Mouse (Mus musculus): Measurements from ENCODE around the gene Slc22a20. TPM values are rescaled to one million over a fixed set of nuclear protein-coding genes. Genes with fewer than 3 reads are reported as not detected.

Gene Slc22a20
- polyA plus RNA-seq, 1 experiment from 2014 or later = not detected

DNA sequence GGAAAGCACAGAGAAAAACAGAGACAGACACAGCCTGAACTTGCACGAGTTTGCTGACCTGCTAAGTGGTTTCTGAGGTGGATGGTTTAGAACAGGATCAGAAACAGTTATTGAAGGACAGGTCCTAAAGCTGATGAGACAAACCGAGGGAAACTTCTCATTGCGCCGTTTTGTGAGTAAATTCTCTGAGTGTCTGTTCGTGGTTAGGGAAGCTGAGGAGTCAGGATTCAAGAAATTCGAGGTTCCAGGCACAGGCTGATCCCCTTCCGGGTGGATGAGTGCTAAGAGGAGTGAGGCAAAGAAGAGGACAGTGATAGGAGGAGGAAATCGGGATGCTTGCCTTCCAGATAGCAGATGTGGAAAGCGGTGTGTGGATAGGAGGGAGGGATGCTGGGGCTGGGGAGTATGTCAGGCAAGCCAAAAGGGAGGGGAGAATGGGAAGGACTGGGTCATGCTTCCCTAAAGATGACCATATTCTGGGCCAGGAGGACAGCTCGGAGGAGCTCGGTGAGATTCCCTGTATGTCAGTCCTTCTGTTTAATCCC is 60.6 kb downstream of the Slc22a20 start:
- Histone ChIP-seq H3K27me3 (ENCODE audit: control insufficient read depth, insufficient read depth, low read length) (no peaks in the 10 kb centered on the region), H3K27ac (replicated peaks) (peak overlapping the region; percentile 70), H3K4me2 (replicated peaks; ENCODE audit: low read depth) (peak overlapping the region; percentile 92), H3K36me3 (ENCODE audit: control insufficient read depth, insufficient read depth, low read length) (no peaks in the 10 kb centered on the region), H3K4me3 (ENCODE audit: low read depth, low read length) (peak overlapping the region; percentile 71; the same call in 1 of the 2 replicates), H3K9me3 (ENCODE audit: control insufficient read depth, low read length) (no peaks in the 10 kb centered on the region), H3K9ac (ENCODE audit: low read length) (no peak overlapping the region; the same call in 1 of the 2 replicates), H3K4me1 (replicated peaks; ENCODE audit: control insufficient read depth, insufficient read depth) (peaks cover 9% of the 10 kb centered on the region)
- no peak for ATAC-seq (ENCODE audit: low FRiP score, low TSS enrichment)
- TF ChIP-seq EP300 (optimal IDR thresholded peaks at IDR 0.05) (no peak), CTCF (IDR thresholded peaks at IDR 0.05; ENCODE audit: low read depth) (no peak)
- 29% methylated on average over 11 of the region's 11 CpGs for WGBS
- DNase-seq (ENCODE audit: low spot score) = no peak

DNA sequence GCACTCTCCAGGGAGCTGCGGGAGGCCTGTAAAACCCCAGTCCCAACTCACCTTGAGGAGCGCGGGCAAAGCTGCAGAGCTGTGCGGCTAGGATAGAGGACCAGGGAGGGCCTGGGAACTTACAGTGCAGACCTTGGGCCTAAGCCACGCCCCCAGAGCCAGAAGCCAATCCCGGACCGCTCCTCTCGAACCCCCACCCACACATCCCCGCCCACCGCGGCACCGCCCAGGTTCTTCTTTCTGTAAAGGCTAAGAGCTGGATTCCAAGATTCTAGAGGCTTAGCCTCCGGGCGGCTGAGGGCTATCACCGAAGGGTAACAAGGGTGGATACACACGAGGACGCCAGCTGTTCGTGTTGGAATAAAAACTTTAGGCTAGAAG is 61.2 kb downstream of the Slc22a20 start, which contains the start of gene Cdc42ep2:
TSS of gene Cdc42ep2 (minus strand) at position 104 of the 381 bp plus-strand sequence.
- Histone ChIP-seq H3K36me3 (ENCODE audit: control insufficient read depth, insufficient read depth, low read length) (no peaks in the 10 kb centered on the region), H3K4me2 (replicated peaks; ENCODE audit: low read depth) (peak within 1 kb of the TSS; percentile 92), H3K27me3 (ENCODE audit: control insufficient read depth, insufficient read depth, low read length) (no peaks in the 10 kb centered on the region), H3K27ac (replicated peaks) (peak within 1 kb of the TSS; percentile 92), H3K4me3 (ENCODE audit: low read depth, low read length) (peak within 1 kb of the TSS; percentile 71), H3K9me3 (ENCODE audit: control insufficient read depth, low read length) (no peaks in the 10 kb centered on the region), H3K4me1 (replicated peaks; ENCODE audit: control insufficient read depth, insufficient read depth) (peaks cover 5% of the 10 kb centered on the region), H3K9ac (ENCODE audit: low read length) (peak within 1 kb of the TSS; percentile 67)
- TF ChIP-seq CTCF (IDR thresholded peaks at IDR 0.05; ENCODE audit: low read depth) (no peak), EP300 (optimal IDR thresholded peaks at IDR 0.05) (no peak)
- 0% methylated on average over 18 of the region's 18 CpGs for WGBS
- DNase-seq (ENCODE audit: low spot score) (peak; percentile 97), ATAC-seq (ENCODE audit: low FRiP score, low TSS enrichment) (peak; percentile 94)

DNA sequence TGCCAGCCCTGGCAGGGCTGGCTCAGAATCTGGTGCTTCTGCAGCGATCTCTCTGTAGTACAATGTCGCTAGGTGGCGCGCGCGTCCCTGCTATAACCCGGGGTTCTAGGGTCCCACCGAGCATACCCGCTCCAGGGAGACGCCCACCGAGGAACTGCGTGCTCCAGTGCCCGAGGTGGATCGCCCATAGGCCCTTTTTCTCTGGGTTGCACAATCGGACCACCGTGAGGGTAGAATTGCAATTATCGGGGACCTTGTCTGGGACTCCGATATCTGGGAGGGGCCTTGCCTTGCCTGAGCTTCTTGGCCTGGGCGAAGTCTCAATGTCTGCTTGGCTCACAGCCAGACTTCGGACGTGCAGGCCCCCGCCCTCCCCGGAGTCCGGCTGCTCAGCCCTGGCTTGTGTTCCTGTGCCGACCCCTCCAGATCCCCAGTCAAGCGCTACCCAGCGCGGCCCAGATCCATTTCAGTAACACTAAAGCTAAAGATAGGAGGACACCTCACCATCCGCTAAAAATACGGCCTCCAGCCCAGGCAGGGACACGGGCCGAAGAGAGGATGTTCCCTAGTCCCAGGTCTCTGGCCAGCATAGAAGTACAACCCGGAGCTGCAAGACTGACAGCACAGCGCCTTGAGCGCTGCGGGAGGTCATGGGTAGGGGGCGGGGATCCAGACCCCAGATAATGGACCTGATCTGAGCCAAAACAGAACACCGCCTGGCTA is 61.8 kb downstream of the Slc22a20 start:
- peak overlapping the region; percentile 71 for H3K4me3 ChIP-seq (ENCODE audit: low read depth, low read length)
- ATAC-seq (ENCODE audit: low FRiP score, low TSS enrichment) (peak; percentile 73), DNase-seq (ENCODE audit: low spot score) (peak; percentile 91)
- peak overlapping the region; percentile 92 for H3K27ac ChIP-seq (replicated peaks)
- no peaks in the 10 kb centered on the region for H3K36me3 ChIP-seq (ENCODE audit: control insufficient read depth, insufficient read depth, low read length)
- peaks cover 5% of the 10 kb centered on the region; the same call in 1 of the 2 replicates for H3K4me1 ChIP-seq (replicated peaks; ENCODE audit: control insufficient read depth, insufficient read depth)
- H3K4me2 ChIP-seq (replicated peaks; ENCODE audit: low read depth) = peak overlapping the region; percentile 92
- WGBS = under 1% methylated on average over 38 of the region's 38 CpGs
- TF ChIP-seq CTCF (IDR thresholded peaks at IDR 0.05; ENCODE audit: low read depth) (peak; percentile 89), EP300 (optimal IDR thresholded peaks at IDR 0.05) (no peak)
- H3K9me3 ChIP-seq (ENCODE audit: control insufficient read depth, low read length) = no peaks in the 10 kb centered on the region
- H3K9ac ChIP-seq (ENCODE audit: low read length) = peak overlapping the region; percentile 67
- no peaks in the 10 kb centered on the region for H3K27me3 ChIP-seq (ENCODE audit: control insufficient read depth, insufficient read depth, low read length)

DNA sequence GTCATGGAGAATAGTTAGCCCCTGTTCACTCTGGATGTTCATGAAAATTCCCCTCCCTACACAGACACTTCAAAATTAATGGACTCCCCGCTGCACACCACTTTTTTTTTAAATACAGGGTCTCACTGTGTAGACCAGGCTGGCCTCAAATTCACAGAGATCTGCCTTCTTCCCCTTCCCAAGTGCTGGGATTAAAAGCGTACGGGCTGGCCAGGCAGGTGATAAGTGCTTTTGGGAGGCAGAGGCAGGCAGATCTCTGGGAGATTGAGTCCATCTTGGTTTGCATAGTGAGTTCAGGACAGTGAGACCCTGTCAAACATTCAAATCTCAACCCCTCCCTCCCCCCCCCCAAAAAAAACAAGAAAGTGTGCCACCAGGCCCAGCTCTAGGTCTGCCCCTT is 63.0 kb downstream of the Slc22a20 start:
- Histone ChIP-seq H3K9me3 (ENCODE audit: control insufficient read depth, low read length) (no peaks in the 10 kb centered on the region), H3K27me3 (ENCODE audit: control insufficient read depth, insufficient read depth, low read length) (no peaks in the 10 kb centered on the region), H3K4me3 (ENCODE audit: low read depth, low read length) (no peak overlapping the region), H3K4me2 (replicated peaks; ENCODE audit: low read depth) (peak overlapping the region; percentile 36), H3K36me3 (ENCODE audit: control insufficient read depth, insufficient read depth, low read length) (peaks cover 2% of the 10 kb centered on the region; the same call in 1 of the 2 replicates), H3K9ac (ENCODE audit: low read length) (no peak overlapping the region), H3K4me1 (replicated peaks; ENCODE audit: control insufficient read depth, insufficient read depth) (peaks cover 3% of the 10 kb centered on the region; the same call in 1 of the 2 replicates), H3K27ac (replicated peaks) (0 out of 2 replicates have a peak overlapping the region, but pooled peaks have one; percentile 49)
- DNase-seq (ENCODE audit: low spot score) = no peak
- 90% methylated on average over 3 of the region's 3 CpGs for WGBS
- TF ChIP-seq CTCF (IDR thresholded peaks at IDR 0.05; ENCODE audit: low read depth) = no peak
- TF ChIP-seq EP300 (optimal IDR thresholded peaks at IDR 0.05) = no peak
- ATAC-seq (ENCODE audit: low FRiP score, low TSS enrichment) = no peak

DNA sequence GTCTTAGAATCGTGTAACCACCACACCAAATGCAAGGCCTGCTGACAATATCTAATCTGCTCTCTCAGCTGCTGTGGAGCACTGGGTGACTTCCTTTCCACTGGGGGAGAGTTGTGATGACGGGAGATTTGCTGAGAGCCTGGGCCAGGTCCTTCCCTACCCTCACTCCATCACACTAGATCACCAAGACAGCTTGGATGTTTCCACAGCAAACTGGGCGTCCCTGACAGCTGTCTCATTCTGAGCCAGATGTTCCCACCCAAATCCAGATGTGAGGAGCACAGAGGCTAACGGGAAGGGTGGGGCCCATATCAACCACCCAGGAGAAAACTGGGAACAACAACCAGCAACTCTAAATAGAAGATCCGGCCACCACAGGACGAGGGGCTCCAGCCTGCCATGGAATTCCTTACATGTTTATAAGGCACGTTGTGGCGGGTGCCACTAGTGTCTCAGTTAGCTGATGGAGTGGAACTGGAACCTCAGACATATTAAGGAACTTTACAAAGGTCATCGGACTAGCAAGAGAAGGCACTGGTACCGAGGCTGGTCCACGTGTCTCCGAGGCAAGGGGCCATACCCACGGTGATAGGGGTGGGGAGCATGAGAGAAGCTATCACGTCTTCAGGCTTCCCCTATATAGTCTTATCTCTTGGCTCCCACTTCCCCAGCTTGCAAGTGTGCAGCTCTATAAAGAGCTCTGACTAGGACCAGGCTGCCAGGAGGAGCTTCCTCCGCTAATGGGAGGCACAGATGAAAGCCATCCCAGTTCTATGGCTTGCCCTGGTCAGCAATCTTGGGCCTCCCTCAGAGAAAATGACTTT is 63.6 kb downstream of the Slc22a20 start:
- Histone ChIP-seq H3K9me3 (ENCODE audit: control insufficient read depth, low read length) (no peaks in the 10 kb centered on the region), H3K27ac (replicated peaks) (peak overlapping the region; percentile 49; the same call in 1 of the 2 replicates), H3K27me3 (ENCODE audit: control insufficient read depth, insufficient read depth, low read length) (no peaks in the 10 kb centered on the region), H3K36me3 (ENCODE audit: control insufficient read depth, insufficient read depth, low read length) (peaks cover 7% of the 10 kb centered on the region), H3K9ac (ENCODE audit: low read length) (peak overlapping the region; percentile 50; the same call in 1 of the 2 replicates), H3K4me3 (ENCODE audit: low read depth, low read length) (no peak overlapping the region; the same call in 1 of the 2 replicates), H3K4me1 (replicated peaks; ENCODE audit: control insufficient read depth, insufficient read depth) (peaks cover 3% of the 10 kb centered on the region; the same call in 1 of the 2 replicates), H3K4me2 (replicated peaks; ENCODE audit: low read depth) (peak overlapping the region; percentile 36)
- ATAC-seq (ENCODE audit: low FRiP score, low TSS enrichment) = no peak
- 58% methylated on average over 15 of the region's 15 CpGs for WGBS
- DNase-seq (ENCODE audit: low spot score) = no peak
- TF ChIP-seq CTCF (IDR thresholded peaks at IDR 0.05; ENCODE audit: low read depth) (no peak), EP300 (optimal IDR thresholded peaks at IDR 0.05) (no peak)

All from stomach, postnatal 0 days (tissue).